Mouse (Mus musculus): ENCODE results near the gene Trap1. TPM values are rescaled to one million over a fixed set of nuclear protein-coding genes. Genes with fewer than 3 reads are reported as not detected.

Gene Trap1
- 47.7 TPM for polyA plus RNA-seq (2017; shearing (Covaris generic))

GRCm38 (mm10) chr16:4077384-4078061 is at the start of gene Trap1:
Gene Trap1 (minus strand): TSS chr16:4077827.

DNA sequence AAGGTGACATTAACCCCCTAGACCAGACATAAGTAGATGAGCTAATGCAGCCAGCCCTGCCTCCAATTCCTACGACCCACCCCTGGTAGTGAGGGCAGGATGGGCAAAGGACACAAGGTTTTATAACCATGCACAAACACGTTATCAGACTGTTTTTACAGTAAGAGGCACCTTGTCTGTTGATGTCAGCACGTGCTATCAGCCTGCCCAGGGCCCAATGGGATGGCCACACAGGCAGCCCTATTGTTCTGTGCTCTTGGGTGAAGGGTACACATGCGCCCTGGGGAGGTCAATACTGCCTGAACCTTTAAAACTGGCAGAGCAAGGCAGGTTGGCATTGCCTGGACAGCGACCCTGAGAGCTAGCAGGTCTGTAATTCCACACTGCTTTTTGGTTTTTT is 40.8 kb downstream of the Trap1 start, which contains the start of gene Dnase1:
TSS of gene Dnase1 (plus strand) at position 136 of the 400 bp plus-strand sequence.

GRCm38 (mm10) chr16:4003489-4004398 is 73.9 kb downstream of the Trap1 start, which contains the start of gene Slx4:
Gene Slx4 (minus strand): TSS chr16:4003770.

Other genes starting within 250 kb of the Trap1 start
- gene Olfr15, start 246.9 kb downstream of the Trap1 start, polyA plus RNA-seq (2017; shearing (Covaris generic)) = not detected
- gene Zfp174, start 230.6 kb downstream of the Trap1 start, polyA plus RNA-seq (2017; shearing (Covaris generic)) = 0.26 TPM
- gene Naa60, start 205.5 kb downstream of the Trap1 start, polyA plus RNA-seq (2017; shearing (Covaris generic)) = 77.2 TPM
- 7.0 TPM for gene Zfp597, start 193.3 kb downstream of the Trap1 start, polyA plus RNA-seq (2017; shearing (Covaris generic))
- 1.6 TPM for gene Gm20695, start 193.2 kb downstream of the Trap1 start, polyA plus RNA-seq (2017; shearing (Covaris generic))
- 4.5 TPM for gene 1700037C18Rik, start 169.1 kb downstream of the Trap1 start, polyA plus RNA-seq (2017; shearing (Covaris generic))
- gene Cluap1, start 169.0 kb downstream of the Trap1 start, polyA plus RNA-seq (2017; shearing (Covaris generic)) = 10.9 TPM
- gene Nlrc3, start 101.2 kb downstream of the Trap1 start, polyA plus RNA-seq (2017; shearing (Covaris generic)) = 39.2 TPM
- 25.1 TPM for gene Slx4, start 74.1 kb downstream of the Trap1 start, polyA plus RNA-seq (2017; shearing (Covaris generic))
- 4.2 TPM for gene Dnase1, start 40.9 kb downstream of the Trap1 start, polyA plus RNA-seq (2017; shearing (Covaris generic))
- 31.8 TPM for gene Crebbp, start 136.2 kb upstream of the Trap1 start, polyA plus RNA-seq (2017; shearing (Covaris generic))

Data from effector memory CD4-positive, alpha-beta T cell, adult 5 months (primary cell).